ENCODE assay signal across 10 mouse cellular contexts in genomic region chr2:155512479-155512878, GRCm38 (mm10). TPM values are rescaled to one million over a fixed set of nuclear protein-coding genes. Genes with fewer than 3 reads are reported as not detected.
DNase-seq lines count a peak whose midpoint lies in the region; ATAC-seq and TF ChIP-seq lines count a peak whose summit lies in the region.
"Had no signal": no experiment of that assay in that cellular context is flagged by ENCODE, and none has a peak within 500 bp of the region (broad histone marks: within the 10 kb centered on the region; RNA-seq: fewer than 3 reads in every experiment).

No protein-coding gene starts in this region.

- DNase-seq in kidney, adult 11 months: peak; percentile 49
- DNase-seq in cerebellum, adult 11-12 months: peak; percentile 84
- DNase-seq in gastrocnemius, postnatal 10 days: peak; percentile 30
- DNase-seq in kidney, postnatal 36 days: peak; percentile 64 to 85
- DNase-seq in neural tube, embryonic 10.5 days (ENCODE audit: extremely low spot score, low spot score): peak; percentile 28
- DNase-seq in urinary bladder, postnatal 36 days (ENCODE audit: low spot score in 2 of 2): peak; percentile 39 to 47

- H3K9me3 ChIP-seq in kidney, embryonic 15.5 days (replicated peaks): no peaks in the 10 kb centered on the region
- H3K9me3 ChIP-seq in E14TG2a.4 (ENCODE audit: low read length): no peaks in the 10 kb centered on the region
- H3K9me3 ChIP-seq: embryonic facial prominence, embryonic 12.5 days; megakaryocyte, embryonic 14.5 days had no signal

- no peaks in the 10 kb centered on the region for H3K36me3 ChIP-seq in kidney, embryonic 15.5 days
- H3K36me3 ChIP-seq in E14TG2a.4 (ENCODE audit: insufficient read depth, low read length): no peaks in the 10 kb centered on the region
- H3K36me3 ChIP-seq: embryonic facial prominence, embryonic 12.5 days had no signal

- H3K9ac ChIP-seq in kidney, embryonic 15.5 days: no peak overlapping the region
- H3K9ac ChIP-seq: embryonic facial prominence, embryonic 12.5 days had no signal

- H3K4me1 ChIP-seq in kidney, embryonic 15.5 days: peaks cover 14% of the 10 kb centered on the region
- peaks cover 32% of the 10 kb centered on the region for H3K4me1 ChIP-seq in E14TG2a.4 (replicated peaks; ENCODE audit: low read depth, low read length)
- H3K4me1 ChIP-seq: embryonic facial prominence, embryonic 12.5 days had no signal

- no peak overlapping the region for H3K27ac ChIP-seq in kidney, embryonic 15.5 days
- H3K27ac ChIP-seq: embryonic facial prominence, embryonic 12.5 days had no signal

- H3K27me3 ChIP-seq in kidney, embryonic 15.5 days: peaks cover 21% of the 10 kb centered on the region
- peaks cover 36% of the 10 kb centered on the region for H3K27me3 ChIP-seq in E14TG2a.4 (ENCODE audit: insufficient read depth, low read length)

- ATAC-seq in kidney, embryonic 15.5 days (replicated peaks; ENCODE audit: low FRiP score): no peak

- H3K4me3 ChIP-seq in kidney, embryonic 15.5 days (replicated peaks): no peak overlapping the region
- H3K4me3 ChIP-seq in E14TG2a.4 (replicated peaks; ENCODE audit: low read length): no peak overlapping the region
- H3K4me3 ChIP-seq: embryonic facial prominence, embryonic 12.5 days; megakaryocyte, embryonic 14.5 days had no signal

- H3K4me2 ChIP-seq in kidney, embryonic 15.5 days: no peak overlapping the region
- H3K4me2 ChIP-seq: embryonic facial prominence, embryonic 12.5 days had no signal

- WGBS in kidney, embryonic 15.5 days: 64% methylated on average over 4 of the region's 4 CpGs

- TF ChIP-seq CTCF in E14TG2a.4 (conservative IDR thresholded peaks at IDR 0.05; ENCODE audit: low read length): peak; percentile 63

RNA-seq across cellular contexts. Expression of gene Acss2, which starts 5.3 kb away (rescaled TPM):
- 12.5 and 13.0 TPM in 2 replicates for polyA plus RNA-seq in kidney, embryonic 15.5 days (2015; fragmentation: Nextera tagmentation; extraction: Ambion mirVana)
- 10 to 100 TPM; 28.4 to 33.4 TPM for total RNA-seq in gastrocnemius, postnatal 10 days (2021)

RNA-seq across cellular contexts. Expression of gene Ggt7, which starts 5.6 kb away (rescaled TPM):
- polyA plus RNA-seq in kidney, embryonic 15.5 days (2015; fragmentation: Nextera tagmentation; extraction: Ambion mirVana): 3.2 and 4.5 TPM in 2 replicates
- total RNA-seq in gastrocnemius, postnatal 10 days (2021): 1 to 10 TPM; 1.0 to 1.1 TPM

RNA-seq across cellular contexts. Expression of gene Ncoa6, which starts 38.8 kb away (rescaled TPM):
- polyA plus RNA-seq in kidney, embryonic 15.5 days (2015; fragmentation: Nextera tagmentation; extraction: Ambion mirVana): 18.0 and 19.3 TPM in 2 replicates
- 10 to 100 TPM; 21.1 to 28.5 TPM for total RNA-seq in gastrocnemius, postnatal 10 days (2021)

Comparison
In these comparisons a context has a peak if more than half of its experiments do, and no peak if none do; other contexts are left out.
1. DNase-seq: peak in every context shown above with its lines; median percentile 84 in cerebellum, adult 11-12 months; 74 in kidney, postnatal 36 days; 49 in kidney, adult 11 months; 43 in urinary bladder, postnatal 36 days; 30 in gastrocnemius, postnatal 10 days; 28 in neural tube, embryonic 10.5 days.